ENCODE assay signal across 17 mouse cellular contexts in genomic region chr13:35463231-35463630, GRCm38 (mm10).
DNase-seq lines count a peak whose midpoint lies in the region; ATAC-seq and TF ChIP-seq lines count a peak whose summit lies in the region.
"Had no signal": no experiment of that assay in that cellular context is flagged by ENCODE, and none has a peak within 500 bp of the region (broad histone marks: within the 10 kb centered on the region; RNA-seq: fewer than 3 reads in every experiment).

No protein-coding gene starts in this region.

- no peaks in the 10 kb centered on the region for H3K4me1 ChIP-seq in heart, embryonic 11.5 days (ENCODE audit: control insufficient read depth, insufficient read depth, low read length)
- peaks cover 5% of the 10 kb centered on the region for H3K4me1 ChIP-seq in cerebellum, adult 2 months (ENCODE audit: control insufficient read depth, insufficient read depth, low read length)
- H3K4me1 ChIP-seq: forebrain, embryonic 12.5 days had no signal

- peak; percentile 96 for DNase-seq in heart, adult 11 months
- peak; percentile 58 for DNase-seq in MN1 (ENCODE audit: low spot score)
- peak; percentile 62 to 80 for DNase-seq in heart, adult 9 months (ENCODE audit: low spot score in 2 of 2)
- no peak for DNase-seq in left cerebral cortex, adult 18-20 months (ENCODE audit: low spot score in 2 of 2)
- no peak for DNase-seq in cerebellum, adult 2 months
- DNase-seq: cerebellum, adult 18-20 months; lung, adult 2 months; lung, postnatal 4 days; midbrain, embryonic 14.5 days; right cerebral cortex, adult 18-20 months had no signal

- H3K9ac ChIP-seq in heart, embryonic 11.5 days (ENCODE audit: low read depth, low read length), result no peak overlapping the region
- H3K9ac ChIP-seq: forebrain, embryonic 12.5 days had no signal

- H3K27ac ChIP-seq in heart, embryonic 11.5 days (ENCODE audit: low read depth, low read length), result no peak overlapping the region
- no peak overlapping the region for H3K27ac ChIP-seq in cerebellum, adult 2 months (ENCODE audit: insufficient read depth, low read length)
- H3K27ac ChIP-seq: forebrain, embryonic 12.5 days; layer of hippocampus, adult 2 months had no signal

- TF ChIP-seq POLR2A in cerebellum, adult 2 months (IDR thresholded peaks at IDR 0.05; ENCODE audit: borderline replicate concordance, insufficient read depth, low read length), result no peak

- H3K4me3 ChIP-seq in heart, embryonic 11.5 days (ENCODE audit: low read depth, low read length), result no peak overlapping the region
- H3K4me3 ChIP-seq in cerebellum, adult 2 months (replicated peaks; ENCODE audit: insufficient read depth, low read depth, low read length), result no peak overlapping the region
- H3K4me3 ChIP-seq: forebrain, embryonic 12.5 days; layer of hippocampus, adult 2 months had no signal

- no peaks in the 10 kb centered on the region for H3K9me3 ChIP-seq in heart, embryonic 11.5 days (replicated peaks; ENCODE audit: control insufficient read depth, low read length)
- H3K9me3 ChIP-seq: forebrain, embryonic 12.5 days had no signal

- H3K36me3 ChIP-seq in heart, embryonic 11.5 days (ENCODE audit: control insufficient read depth, insufficient read depth, low read length), result no peaks in the 10 kb centered on the region
- H3K36me3 ChIP-seq: forebrain, embryonic 12.5 days had no signal

- TF ChIP-seq CTCF in cerebellum, adult 2 months (IDR thresholded peaks at IDR 0.05; ENCODE audit: borderline replicate concordance, insufficient read depth, low read depth, low read length), result no peak

- H3K4me2 ChIP-seq in heart, embryonic 11.5 days, result no peak overlapping the region
- H3K4me2 ChIP-seq: forebrain, embryonic 12.5 days had no signal

- ATAC-seq in heart, embryonic 11.5 days (replicated peaks; ENCODE audit: insufficient number of reproducible peaks, low FRiP score, low TSS enrichment), result no peak
- ATAC-seq in megakaryocyte progenitor cell, adult 5-6 weeks (replicated peaks; ENCODE audit: poor library complexity), result peak; percentile 73
- ATAC-seq: activated CD4-positive, CD25-positive, alpha-beta regulatory T cell, adult 4 months; CD4-positive, CD25-positive, alpha-beta regulatory T cell, adult 4 months; inflammation-experienced regulatory T-cells, adult 6 months had no signal

- 59% methylated on average over 1 of the region's 1 CpGs for WGBS in heart, embryonic 11.5 days (ENCODE audit: insufficient replicate concordance)
- WGBS in cerebellum, adult 2 months, result 87% methylated on average over 1 of the region's 1 CpGs

- H3K27me3 ChIP-seq in heart, embryonic 11.5 days (ENCODE audit: control insufficient read depth, insufficient read depth, low read length), result no peaks in the 10 kb centered on the region
- H3K27me3 ChIP-seq in cerebellum, adult 2 months (ENCODE audit: control insufficient read depth, insufficient read depth, low read length), result no peaks in the 10 kb centered on the region
- H3K27me3 ChIP-seq: forebrain, embryonic 12.5 days had no signal

Comparison
In these comparisons a context has a peak if more than half of its experiments do, and no peak if none do; other contexts are left out.
1. DNase-seq: peak in heart, adult 11 months (single experiment), MN1 (single experiment) and heart, adult 9 months (2 of 2); none in left cerebral cortex, adult 18-20 months (0 of 2) and cerebellum, adult 2 months (0 of 2).